Mouse (Mus musculus): ENCODE measurements around the gene Zscan4-ps2. TPM values are rescaled to one million over a fixed set of nuclear protein-coding genes. Genes with fewer than 3 reads are reported as not detected.
"Not testable (repeated sequence)": the region's sequence is repeated elsewhere in the genome, so short reads cannot be mapped to it uniquely, and the experiment has no call there.

Zscan4-ps2 gene
- not detected for total RNA-seq (2022)

- DNase-seq (ENCODE audit: low spot score), result not testable (repeated sequence)
Measured at GRCm38 (mm10) chr7:11514010-11514409, at the start of gene Zscan4-ps2. Zscan4-ps2 (plus strand) TSS chr7:11514310.

Other genes starting within 250 kb of the Zscan4-ps2 start
- not detected for gene Zscan4e, start 203.6 kb upstream of the Zscan4-ps2 start, total RNA-seq (2022)
- not detected for gene Zscan4f, start 116.4 kb upstream of the Zscan4-ps2 start, total RNA-seq (2022)
- not detected for gene Zscan4-ps3, start 95.0 kb downstream of the Zscan4-ps2 start, total RNA-seq (2022)
- gene Vmn1r72, start 165.8 kb downstream of the Zscan4-ps2 start, total RNA-seq (2022), result not detected
- not detected for gene Vmn1r73, start 216.0 kb downstream of the Zscan4-ps2 start, total RNA-seq (2022)

Measured in heart, adult 8-10 months (tissue).